Mouse (Mus musculus) lung, adult 10 weeks (tissue): Measurements from ENCODE around the gene BC100530. TPM values are rescaled to one million over a fixed set of nuclear protein-coding genes. Genes with fewer than 3 reads are reported as not detected.

Source experiments
- polyA plus RNA-seq: library from polyadenylated mRNA; stranded (reverse); fragments of 350-450 nt; fragmentation: Illumina TruSeq; extraction: RNeasy Lipid Tissue Mini Kit (QIAGEN cat#74804); gene quantifications from one replicate; pipeline ENCODE4 v1.2.3, GENCODE M21; 2014; ENCODE audit warnings: low read depth, low replicate concordance; ENCODE audit not compliant: insufficient read depth

The BC100530 gene
- not detected for polyA plus RNA-seq

GRCm38 (mm10) chr16:36367648-36368047 is at the start of gene BC100530:
Gene BC100530, minus strand, starts transcription at chr16:36367748.

GRCm38 (mm10) chr16:36408357-36408756 is 40.8 kb upstream of the BC100530 start, which contains the start of gene Stfa2:
Gene Stfa2, minus strand, starts transcription at chr16:36408457.

DNA sequence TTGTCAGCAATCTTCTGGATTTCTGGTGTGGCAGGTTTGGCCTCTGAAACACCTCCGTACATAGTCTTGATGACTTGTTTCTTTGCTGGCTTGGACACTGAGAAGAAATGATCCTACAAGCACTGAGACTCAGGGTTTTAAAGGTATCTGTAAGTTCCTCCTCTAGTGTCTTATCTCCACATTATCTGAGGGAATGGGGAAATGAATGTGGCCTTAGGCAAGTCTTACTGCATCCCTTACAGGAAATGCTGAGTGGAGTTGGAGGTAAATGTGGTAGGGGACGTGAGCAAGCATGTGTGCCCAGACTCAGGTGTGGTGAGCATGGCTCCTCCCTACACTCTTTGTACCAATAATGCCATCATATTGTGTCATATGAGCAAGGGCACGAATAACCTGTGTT is 33.3 kb downstream of the BC100530 start, which contains the start of gene BC117090:
TSS of gene BC117090 (minus strand) at position 101 of the 400 bp plus-strand sequence.

Other genes starting within 250 kb of the BC100530 start
- not detected for gene Csta1, start 236.5 kb downstream of the BC100530 start, polyA plus RNA-seq
- gene Stfa2l1, start 210.9 kb downstream of the BC100530 start, polyA plus RNA-seq = 11.2 TPM
- 5.0 TPM for gene Gm5483, start 183.5 kb downstream of the BC100530 start, polyA plus RNA-seq
- gene Gm5416, start 157.3 kb downstream of the BC100530 start, polyA plus RNA-seq = not detected
- 3.4 TPM for gene 2010005H15Rik, start 146.3 kb downstream of the BC100530 start, polyA plus RNA-seq
- gene Stfa1, start 90.8 kb downstream of the BC100530 start, polyA plus RNA-seq = 0.63 TPM
- gene BC117090, start 33.4 kb downstream of the BC100530 start, polyA plus RNA-seq = not detected
- gene Stfa2, start 40.7 kb upstream of the BC100530 start, polyA plus RNA-seq = not detected
- not detected for gene Stfa3, start 87.6 kb upstream of the BC100530 start, polyA plus RNA-seq
- not detected for gene Casr, start 194.4 kb upstream of the BC100530 start, polyA plus RNA-seq